15 mouse cellular contexts compared by ENCODE assay signal in the genomic region with DNA sequence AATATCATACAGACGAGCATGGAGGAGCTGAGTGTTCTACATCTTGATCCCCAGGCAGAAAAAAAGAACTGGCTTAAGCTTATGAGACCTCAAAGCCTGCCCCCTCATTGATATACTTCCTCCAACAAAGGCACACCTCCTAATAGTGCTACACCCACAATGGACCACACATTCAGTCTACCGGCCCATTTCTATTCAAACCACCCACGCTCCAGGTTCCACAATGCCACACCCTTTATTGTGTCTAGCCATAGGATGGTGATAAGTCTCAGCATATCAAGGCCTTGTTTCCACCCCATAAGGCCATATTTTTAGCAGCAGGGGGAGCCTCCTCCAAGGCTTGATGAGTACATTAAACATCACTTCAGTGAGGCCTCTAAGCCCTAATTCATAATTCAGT.
"Had no signal": no experiment of that assay in that cellular context is flagged by ENCODE, and none has a peak within 500 bp of the region (broad histone marks: within the 10 kb centered on the region; RNA-seq: fewer than 3 reads in every experiment).

No protein-coding gene starts in this region.

- H3K4me3 ChIP-seq: kidney, embryonic 15.5 days; left cerebral cortex, adult 2 months; limb, embryonic 10.5 days; liver, embryonic 12.5 days; lung, embryonic 15.5 days; midbrain, embryonic 10.5 days; myocyte; neural tube, embryonic 12.5 days; stomach, embryonic 15.5 days had no signal

- H3K4me2 ChIP-seq: kidney, embryonic 15.5 days; liver, embryonic 12.5 days; lung, embryonic 15.5 days; neural tube, embryonic 12.5 days; stomach, embryonic 15.5 days had no signal

- H3K4me1 ChIP-seq: stomach, embryonic 15.5 days had no signal

- H3K27me3 ChIP-seq: kidney, embryonic 15.5 days; liver, embryonic 12.5 days; lung, embryonic 15.5 days; neural tube, embryonic 12.5 days; stomach, embryonic 15.5 days had no signal

- ATAC-seq: liver, embryonic 12.5 days; liver, postnatal 0 days had no signal

- H3K9me3 ChIP-seq: kidney, embryonic 15.5 days; limb, embryonic 10.5 days; liver, embryonic 12.5 days; lung, embryonic 15.5 days; midbrain, embryonic 10.5 days; neural tube, embryonic 12.5 days; stomach, embryonic 15.5 days had no signal

- H3K27ac ChIP-seq: kidney, embryonic 15.5 days; left cerebral cortex, adult 2 months; limb, embryonic 10.5 days; liver, embryonic 12.5 days; lung, embryonic 15.5 days; midbrain, embryonic 10.5 days; neural tube, embryonic 12.5 days; stomach, embryonic 15.5 days had no signal

- DNase-seq: kidney, adult 2 months; kidney, postnatal 14 days; liver, postnatal 0 days; midbrain, embryonic 14.5 days; spleen, adult 18-20 months; thymus, postnatal 14 days had no signal

- H3K9ac ChIP-seq: kidney, embryonic 15.5 days; liver, embryonic 12.5 days; liver, postnatal 0 days; lung, embryonic 15.5 days; neural tube, embryonic 12.5 days; stomach, embryonic 15.5 days had no signal
